Mouse (Mus musculus): Measurements from ENCODE around the gene Csgalnact2. TPM values are rescaled to one million over a fixed set of nuclear protein-coding genes. Genes with fewer than 3 reads are reported as not detected.

Gene Csgalnact2
- polyA plus RNA-seq, 1 experiment from 2014 or later, result 15.3 TPM

DNA sequence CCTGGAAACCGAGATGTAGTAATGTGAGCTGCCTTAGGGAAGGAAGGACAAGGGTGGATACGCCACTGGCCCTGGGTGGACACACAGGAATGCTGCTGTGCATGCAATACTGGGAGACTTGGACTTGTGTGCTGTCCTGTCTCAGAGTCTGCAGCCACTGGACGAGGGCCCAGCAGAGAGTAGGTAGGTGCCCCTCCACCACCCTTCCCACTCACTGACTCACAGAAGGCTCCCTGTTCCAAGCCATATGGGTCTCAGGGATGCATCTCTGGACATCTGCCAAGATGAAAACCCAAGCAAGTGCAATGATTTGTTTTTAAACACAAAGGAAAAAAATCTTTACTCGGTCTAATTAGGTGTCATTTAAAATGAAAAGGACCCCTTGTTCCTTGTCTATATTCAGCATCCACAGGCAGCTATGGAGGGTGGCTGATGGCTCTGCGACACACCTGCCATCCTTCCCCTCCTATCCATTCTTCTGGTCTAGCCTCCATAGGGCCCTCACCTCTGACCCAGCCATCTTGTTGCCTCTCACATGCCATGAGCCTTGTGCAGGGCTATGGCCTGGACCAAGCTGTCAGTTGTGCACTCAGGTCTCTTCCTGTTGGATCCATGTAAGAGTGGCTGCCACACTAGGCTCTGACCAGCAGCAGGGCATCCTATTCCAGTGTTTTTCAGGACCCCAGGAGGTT, 68.5 kb downstream of the Csgalnact2 start:
- Histone ChIP-seq H3K4me2 (replicated peaks) (no peak overlapping the region), H3K36me3 (no peaks in the 10 kb centered on the region), H3K9me3 (no peaks in the 10 kb centered on the region), H3K4me3 (no peak overlapping the region), H3K27ac (no peak overlapping the region), H3K4me1 (peaks cover 24% of the 10 kb centered on the region), H3K9ac (no peak overlapping the region), H3K27me3 (peaks cover 32% of the 10 kb centered on the region)
- no peak for ATAC-seq (ENCODE audit: low FRiP score, low read depth)
- 73% methylated on average over 5 of the region's 5 CpGs for WGBS

DNA sequence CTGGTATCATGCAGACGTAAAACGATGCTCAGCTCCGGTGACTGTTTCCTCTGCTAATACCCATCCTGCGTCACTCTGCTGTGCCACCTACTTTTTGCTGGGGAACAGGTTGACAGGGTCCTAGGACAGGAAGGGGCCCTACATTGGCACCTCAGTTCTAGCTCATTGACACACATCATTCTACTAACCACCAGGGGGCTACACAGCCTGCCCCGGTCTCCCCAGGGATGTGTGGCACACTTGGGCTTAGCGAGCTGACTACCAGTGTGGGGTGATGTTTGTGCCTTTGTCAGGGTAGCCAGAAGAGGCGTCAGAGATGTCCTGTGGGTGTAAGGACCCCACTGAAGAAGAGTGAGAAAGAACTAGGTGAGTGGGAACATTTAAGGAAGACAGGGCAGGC, 71.2 kb downstream of the Csgalnact2 start:
- H3K4me2 ChIP-seq (replicated peaks), result no peak overlapping the region
- H3K27me3 ChIP-seq, result peaks cover 49% of the 10 kb centered on the region
- H3K4me3 ChIP-seq, result no peak overlapping the region
- 68% methylated on average over 7 of the region's 7 CpGs for WGBS
- no peak for ATAC-seq (ENCODE audit: low FRiP score, low read depth)
- no peaks in the 10 kb centered on the region for H3K9me3 ChIP-seq
- no peak overlapping the region for H3K27ac ChIP-seq
- H3K4me1 ChIP-seq, result peaks cover 20% of the 10 kb centered on the region
- no peaks in the 10 kb centered on the region for H3K36me3 ChIP-seq
- H3K9ac ChIP-seq, result no peak overlapping the region

DNA sequence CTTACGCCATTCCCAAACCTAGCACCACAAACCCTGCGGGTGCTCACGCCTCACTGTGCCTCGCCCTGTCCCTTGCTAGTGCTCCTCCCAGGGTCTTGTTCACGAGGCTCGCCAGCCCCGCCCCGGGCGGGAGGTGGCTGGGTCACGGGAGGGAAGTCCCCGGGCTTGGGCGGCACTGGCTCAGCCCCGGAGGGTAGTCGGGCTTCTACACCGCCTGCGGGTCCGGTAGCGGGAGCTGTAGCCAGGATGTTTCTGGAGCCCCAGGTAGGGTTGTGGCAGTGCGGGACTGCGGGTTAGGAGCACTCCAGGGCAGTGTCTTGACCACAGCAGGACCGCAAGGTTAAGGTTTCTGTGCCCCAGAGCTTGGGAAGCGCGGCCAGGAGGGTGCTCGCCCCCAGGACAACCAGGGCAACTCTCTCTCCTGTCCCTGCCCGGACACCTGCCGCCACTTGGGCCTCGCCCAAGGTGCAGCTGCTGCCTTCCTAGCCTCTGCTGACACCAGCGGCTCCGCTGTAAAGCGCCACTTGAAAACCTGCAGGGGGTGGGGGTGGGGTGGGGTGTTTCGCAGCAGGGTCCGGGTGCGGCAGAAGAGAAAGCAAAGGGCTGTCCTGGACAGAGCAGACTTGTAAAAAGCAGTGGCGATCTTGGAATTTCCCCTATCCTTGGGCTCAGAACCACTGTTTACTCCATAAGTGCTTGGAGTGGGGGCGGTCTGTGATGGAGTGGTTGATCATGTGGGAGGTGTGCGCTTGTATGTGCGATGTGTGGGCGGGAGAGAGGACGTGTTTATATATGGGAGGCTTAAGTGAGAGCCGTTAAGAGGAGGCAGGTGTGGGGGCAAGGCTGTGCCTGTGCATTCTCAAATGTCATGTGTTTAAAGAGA, 72.5 kb downstream of the Csgalnact2 start:
- H3K4me2 ChIP-seq (replicated peaks), result peak overlapping the region; percentile 83
- peaks cover 20% of the 10 kb centered on the region for H3K4me1 ChIP-seq
- under 1% methylated on average over 40 of the region's 40 CpGs for WGBS
- no peaks in the 10 kb centered on the region for H3K36me3 ChIP-seq
- ATAC-seq (ENCODE audit: low FRiP score, low read depth), result peak; percentile 42; the same call in 1 of the 2 replicates
- H3K9ac ChIP-seq, result peak overlapping the region; percentile 56; the same call in 1 of the 2 replicates
- H3K9me3 ChIP-seq, result no peaks in the 10 kb centered on the region
- peak overlapping the region; percentile 44 for H3K4me3 ChIP-seq
- peaks cover 49% of the 10 kb centered on the region for H3K27me3 ChIP-seq
- no peak overlapping the region for H3K27ac ChIP-seq

DNA sequence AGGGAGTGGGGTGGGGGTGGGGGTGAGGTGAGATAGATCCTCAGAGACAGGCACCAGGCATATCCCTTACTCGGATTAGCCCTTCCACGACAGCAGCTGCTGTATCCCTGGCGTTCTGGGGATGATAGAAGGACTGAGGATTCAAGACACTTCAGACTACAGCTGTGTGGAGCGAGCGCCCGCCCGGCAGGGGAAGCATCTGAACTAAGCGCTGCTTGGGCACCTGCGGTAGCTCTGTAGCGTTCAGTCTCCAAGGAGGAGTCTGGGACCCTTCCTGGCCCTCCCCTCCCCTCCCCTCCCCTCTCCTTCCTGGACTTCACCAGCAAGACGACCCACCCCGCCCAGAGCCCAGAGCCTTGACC, 73.1 kb downstream of the Csgalnact2 start:
- Histone ChIP-seq H3K27me3 (peaks cover 49% of the 10 kb centered on the region), H3K27ac (no peak overlapping the region), H3K9me3 (no peaks in the 10 kb centered on the region), H3K4me2 (replicated peaks) (peak overlapping the region; percentile 83), H3K9ac (peak overlapping the region; percentile 56; the same call in 1 of the 2 replicates), H3K4me1 (peaks cover 20% of the 10 kb centered on the region), H3K36me3 (no peaks in the 10 kb centered on the region), H3K4me3 (peak overlapping the region; percentile 44)
- ATAC-seq (ENCODE audit: low FRiP score, low read depth), result peak; percentile 51; the same call in 1 of the 2 replicates
- WGBS, result 3% methylated on average over 12 of the region's 12 CpGs

DNA sequence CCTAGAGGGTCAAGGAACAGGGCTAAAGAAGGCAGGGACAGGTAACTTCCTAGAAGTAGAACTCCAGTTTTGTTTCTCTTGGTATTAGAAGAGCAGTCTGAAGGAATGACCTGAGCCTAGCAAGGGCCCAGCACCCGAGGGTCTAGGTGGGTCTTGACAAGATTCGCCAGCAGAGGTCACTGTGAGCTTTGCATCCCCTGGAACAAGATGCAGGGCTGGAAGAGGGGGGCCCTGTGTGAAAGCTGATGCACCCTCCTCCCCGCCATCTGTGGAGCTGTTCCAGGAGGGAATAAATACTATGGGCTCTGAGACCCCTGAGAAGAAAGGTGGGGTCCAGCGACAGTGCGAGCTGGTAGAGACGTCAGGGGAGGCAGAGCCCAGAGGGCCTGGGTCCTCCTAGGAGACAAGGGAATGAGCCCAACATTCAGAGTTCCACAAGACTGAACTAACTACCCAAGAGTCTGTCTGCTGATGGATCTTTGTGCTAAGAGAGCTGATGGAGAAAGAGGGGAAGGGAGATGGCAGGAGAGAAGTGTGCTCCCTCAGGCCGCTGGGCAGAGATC, 73.9 kb downstream of the Csgalnact2 start:
- H3K27me3 ChIP-seq, result peaks cover 49% of the 10 kb centered on the region
- no peak overlapping the region for H3K9ac ChIP-seq
- 0 out of 2 replicates have a peak overlapping the region, but pooled peaks have one; percentile 44 for H3K4me3 ChIP-seq
- ATAC-seq (ENCODE audit: low FRiP score, low read depth), result no peak
- 7% methylated on average over 7 of the region's 7 CpGs for WGBS
- no peaks in the 10 kb centered on the region for H3K36me3 ChIP-seq
- H3K27ac ChIP-seq, result no peak overlapping the region
- peak overlapping the region; percentile 83; the same call in 1 of the 2 replicates for H3K4me2 ChIP-seq (replicated peaks)
- H3K4me1 ChIP-seq, result peaks cover 20% of the 10 kb centered on the region
- H3K9me3 ChIP-seq, result no peaks in the 10 kb centered on the region

DNA sequence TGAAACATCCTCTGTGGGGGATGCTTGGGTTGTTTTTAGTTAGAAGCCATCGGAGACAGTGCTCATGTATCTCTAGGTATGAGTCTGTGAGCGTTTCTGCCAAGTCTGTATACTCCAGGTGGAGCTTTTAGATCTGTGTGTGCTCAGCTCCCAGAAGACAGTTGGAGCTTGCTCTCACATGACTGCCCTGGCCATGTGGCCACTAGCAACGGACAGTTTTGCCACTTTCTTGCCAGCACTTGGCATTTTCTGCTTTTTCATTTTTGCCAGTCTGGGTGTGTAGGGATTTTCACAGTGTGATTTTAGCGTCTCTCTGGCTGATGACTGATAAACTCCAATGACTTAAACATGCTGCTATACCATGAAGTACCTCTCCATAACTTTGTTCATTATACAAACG, 75.7 kb downstream of the Csgalnact2 start:
- ATAC-seq (ENCODE audit: low FRiP score, low read depth), result no peak
- 77% methylated on average over 5 of the region's 5 CpGs for WGBS
- Histone ChIP-seq H3K9me3 (no peaks in the 10 kb centered on the region; the same call in 1 of the 2 replicates), H3K27me3 (peaks cover 45% of the 10 kb centered on the region), H3K4me3 (no peak overlapping the region), H3K4me1 (peaks cover 20% of the 10 kb centered on the region), H3K9ac (no peak overlapping the region), H3K36me3 (no peaks in the 10 kb centered on the region), H3K27ac (no peak overlapping the region), H3K4me2 (replicated peaks) (no peak overlapping the region)

DNA sequence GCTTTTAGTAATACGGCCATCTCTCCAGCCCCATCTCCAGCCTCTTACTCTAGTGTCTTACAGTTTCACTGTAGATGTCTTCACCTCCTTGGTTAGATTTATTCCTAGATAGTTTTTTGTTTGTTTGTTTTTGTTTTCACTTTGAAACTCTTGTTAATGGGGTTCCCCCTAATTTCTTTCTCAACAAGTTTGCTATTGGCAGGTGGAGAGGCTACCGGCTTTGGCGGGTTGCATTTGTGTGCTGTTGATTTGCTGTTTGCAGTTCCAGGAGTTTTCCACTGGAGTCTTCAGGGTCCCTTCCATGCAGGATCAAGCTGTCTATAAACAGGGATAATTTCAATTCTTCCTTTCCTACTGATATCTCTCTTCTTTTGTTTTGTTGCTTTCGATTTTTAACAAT, 77.7 kb downstream of the Csgalnact2 start:
- Histone ChIP-seq H3K4me3 (no peak overlapping the region), H3K36me3 (no peaks in the 10 kb centered on the region), H3K9me3 (no peaks in the 10 kb centered on the region; the same call in 1 of the 2 replicates), H3K27me3 (peaks cover 25% of the 10 kb centered on the region), H3K4me2 (replicated peaks) (no peak overlapping the region), H3K4me1 (peaks cover 13% of the 10 kb centered on the region), H3K27ac (no peak overlapping the region), H3K9ac (no peak overlapping the region)
- WGBS, result 89% methylated on average over 4 of the region's 4 CpGs
- no peak for ATAC-seq (ENCODE audit: low FRiP score, low read depth)

Small RNA genes within 50 kb of the gene (microRNA-seq; reads per million reads assigned to microRNA genes)
- not detected for gene Mir7044

Other genes with a start within 250 kb of the Csgalnact2 start
- gene Hnrnpf, start 238.8 kb downstream of the Csgalnact2 start, polyA plus RNA-seq (2015; fragmentation: Nextera tagmentation; extraction: Ambion mirVana), result 668 and 681 TPM in 2 replicates
- 2.7 and 4.7 TPM in 2 replicates for gene Fxyd4, start 201.4 kb downstream of the Csgalnact2 start, polyA plus RNA-seq (2015; fragmentation: Nextera tagmentation; extraction: Ambion mirVana)
- 0.11 and 0.13 TPM in 2 replicates for gene Rasgef1a, start 127.7 kb downstream of the Csgalnact2 start, polyA plus RNA-seq (2015; fragmentation: Nextera tagmentation; extraction: Ambion mirVana)
- gene Ret, start 58.6 kb upstream of the Csgalnact2 start, polyA plus RNA-seq (2015; fragmentation: Nextera tagmentation; extraction: Ambion mirVana), result 0.33 and 0.47 TPM in 2 replicates

Data from limb, embryonic 13.5 days (tissue).